Mouse (Mus musculus) lung, embryonic 14.5 days (tissue): ENCODE measurements around the gene Nelfe. TPM values are rescaled to one million over a fixed set of nuclear protein-coding genes. Genes with fewer than 3 reads are reported as not detected.

Experiments
- ATAC-seq: fragments of 200-750 bp; cut with Nextera tagmentation; 2 replicates; pipeline ENCODE4 v1.8.0; 2017; ENCODE audit warnings: mild to moderate bottlenecking, moderate TSS enrichment, moderate library complexity; ENCODE audit not compliant: insufficient read depth
- DNase-seq: peaks from one replicate; pipeline ENCODE4 v3.0.0-alpha.2; 2015
- H3K27ac ChIP-seq: fragments of 300-500 bp; sonication (generic); 2 replicates; pipeline ENCODE4 v1.5.1; 2014; ENCODE audit warnings: low read depth, mild to moderate bottlenecking, moderate library complexity
- H3K27me3 ChIP-seq: fragments of 300-500 bp; sonication (generic); 2 replicates; pipeline ENCODE4 v1.6.1; 2014; ENCODE audit warnings: low read length, control low read depth; ENCODE audit not compliant: insufficient read depth
- H3K36me3 ChIP-seq: fragments of 300-500 bp; sonication (generic); 2 replicates; pipeline ENCODE4 v1.6.1; 2014; ENCODE audit warnings: control low read depth; ENCODE audit not compliant: insufficient read depth
- H3K4me1 ChIP-seq: fragments of 300-500 bp; sonication (generic); 2 replicates; pipeline ENCODE4 v1.6.1; 2014; ENCODE audit warnings: antibody characterized with exemption, control low read depth; ENCODE audit not compliant: insufficient read depth
- H3K4me2 ChIP-seq: fragments of 300-500 bp; sonication (generic); 2 replicates; pipeline ENCODE4 v1.6.1; 2014; ENCODE audit warnings: mild to moderate bottlenecking
- H3K4me3 ChIP-seq: fragments of 300-500 bp; sonication (generic); 2 replicates; pipeline ENCODE4 v1.5.1; 2014; ENCODE audit warnings: low read depth, low read length
- H3K9ac ChIP-seq: fragments of 300-500 bp; sonication (generic); 2 replicates; pipeline ENCODE4 v1.6.1; 2014
- H3K9me3 ChIP-seq: fragments of 300-500 bp; sonication (generic); 2 replicates; pipeline ENCODE4 v1.6.1; 2016; ENCODE audit warnings: low read depth, low read length, control low read depth
- CTCF ChIP-seq: IDR thresholded peaks from 2 replicates; pipeline ENCODE4 v1.5.1; 2016; ENCODE audit warnings: antibody characterized with exemption, low read depth
- WGBS: fragments of 180-500 bp; shearing (Covaris S2); extraction: QIAGEN DNeasy Blood & Tissue Kit; methylation state at CpG from one replicate; pipeline ENCODE4 v1.1.7; 2014; 5-methylcytosine and 5-hydroxymethylcytosine counted together
- polyA plus RNA-seq: library from polyadenylated mRNA; unstranded; fragments of >200 nt; fragmentation: Nextera tagmentation; extraction: Ambion mirVana; gene quantifications from 2 replicates; pipeline ENCODE4 v1.2.1, GENCODE M21; 2014

Nelfe gene
- polyA plus RNA-seq, 1 experiment from 2014 or later, result 115 TPM

- 56% methylated on average over 3 of the region's 3 CpGs for WGBS
- Histone ChIP-seq H3K4me3 (no peak overlapping the region), H3K27ac (no peak overlapping the region)
These were observed 33.1 kb downstream of the Nelfe start for GRCm38 (mm10) chr17:34883332-34883731.

GRCm38 (mm10) chr17:34884704-34885103 lies 34.5 kb downstream of the Nelfe start:
- TF ChIP-seq CTCF, result no peak
- no peak for ATAC-seq
- DNase-seq, result no peak
- no peaks in the 10 kb centered on the region for H3K9me3 ChIP-seq
- no peaks in the 10 kb centered on the region for H3K4me1 ChIP-seq
- no peaks in the 10 kb centered on the region for H3K36me3 ChIP-seq
- H3K9ac ChIP-seq, result no peak overlapping the region
- 82% methylated on average over 6 of the region's 6 CpGs for WGBS
- no peak overlapping the region for H3K4me2 ChIP-seq
- no peak overlapping the region for H3K4me3 ChIP-seq
- H3K27me3 ChIP-seq, result no peaks in the 10 kb centered on the region
- H3K27ac ChIP-seq, result no peak overlapping the region

More at GRCm38 (mm10) chr17:34883332-34883731, 33.1 kb downstream of the Nelfe start:
- DNase-seq, result no peak
- H3K9ac ChIP-seq, result no peak overlapping the region
- no peak overlapping the region for H3K4me2 ChIP-seq
- no peaks in the 10 kb centered on the region for H3K36me3 ChIP-seq
- H3K9me3 ChIP-seq, result no peaks in the 10 kb centered on the region
- ATAC-seq, result no peak
- no peak for TF ChIP-seq CTCF
- no peaks in the 10 kb centered on the region for H3K27me3 ChIP-seq
- no peaks in the 10 kb centered on the region for H3K4me1 ChIP-seq

GRCm38 (mm10) chr17:34885615-34886014 lies 35.4 kb downstream of the Nelfe start:
- Histone ChIP-seq H3K27ac (no peak overlapping the region), H3K9me3 (no peaks in the 10 kb centered on the region), H3K9ac (no peak overlapping the region), H3K4me1 (no peaks in the 10 kb centered on the region), H3K4me2 (no peak overlapping the region), H3K36me3 (no peaks in the 10 kb centered on the region), H3K4me3 (no peak overlapping the region), H3K27me3 (no peaks in the 10 kb centered on the region)
- no peak for TF ChIP-seq CTCF
- WGBS, result 58% methylated on average over 3 of the region's 3 CpGs
- ATAC-seq (no peak), DNase-seq (no peak)

GRCm38 (mm10) chr17:34887942-34888341 lies 37.8 kb downstream of the Nelfe start:
- DNase-seq, result no peak
- WGBS, result 82% methylated on average over 5 of the region's 5 CpGs
- no peak for TF ChIP-seq CTCF
- H3K27ac ChIP-seq, result no peak overlapping the region
- no peaks in the 10 kb centered on the region for H3K9me3 ChIP-seq
- H3K27me3 ChIP-seq, result no peaks in the 10 kb centered on the region
- H3K36me3 ChIP-seq, result no peaks in the 10 kb centered on the region
- H3K4me1 ChIP-seq, result no peaks in the 10 kb centered on the region
- H3K9ac ChIP-seq, result no peak overlapping the region
- no peak for ATAC-seq
- H3K4me3 ChIP-seq, result no peak overlapping the region
- H3K4me2 ChIP-seq, result no peak overlapping the region

GRCm38 (mm10) chr17:34890074-34890743 lies 40.0 kb downstream of the Nelfe start:
- 81% methylated on average over 12 of the region's 12 CpGs for WGBS
- no peak overlapping the region for H3K9ac ChIP-seq
- no peak for TF ChIP-seq CTCF
- H3K4me3 ChIP-seq, result no peak overlapping the region
- DNase-seq (no peak), ATAC-seq (no peak)
- H3K4me1 ChIP-seq, result no peaks in the 10 kb centered on the region
- H3K27me3 ChIP-seq, result no peaks in the 10 kb centered on the region
- no peak overlapping the region for H3K4me2 ChIP-seq
- H3K9me3 ChIP-seq, result no peaks in the 10 kb centered on the region
- no peak overlapping the region for H3K27ac ChIP-seq
- H3K36me3 ChIP-seq, result no peaks in the 10 kb centered on the region

- H3K9me3 ChIP-seq, result no peaks in the 10 kb centered on the region
- no peak overlapping the region for H3K9ac ChIP-seq
- DNase-seq, result no peak
- H3K4me1 ChIP-seq, result peaks cover 1% of the 10 kb centered on the region; the same call in 1 of the 2 replicates
- H3K4me2 ChIP-seq, result no peak overlapping the region
- ATAC-seq, result no peak
- H3K36me3 ChIP-seq, result peaks cover 9% of the 10 kb centered on the region
- TF ChIP-seq CTCF, result no peak; the same call in 1 of the 2 replicates
- no peak overlapping the region for H3K4me3 ChIP-seq
- 85% methylated on average over 2 of the region's 2 CpGs for WGBS
- H3K27ac ChIP-seq, result no peak overlapping the region
- no peaks in the 10 kb centered on the region for H3K27me3 ChIP-seq
These were observed 41.2 kb downstream of the Nelfe start for GRCm38 (mm10) chr17:34891377-34891776.

- H3K4me1 ChIP-seq, result peaks cover 6% of the 10 kb centered on the region; the same call in 1 of the 2 replicates
- peak overlapping the region; percentile 86 for H3K4me2 ChIP-seq
- H3K36me3 ChIP-seq, result peaks cover 12% of the 10 kb centered on the region
- 64% methylated on average over 12 of the region's 12 CpGs for WGBS
- peak overlapping the region; percentile 92; the same call in 1 of the 2 replicates for H3K27ac ChIP-seq
- no peak for DNase-seq
- no peaks in the 10 kb centered on the region for H3K9me3 ChIP-seq
- no peak for TF ChIP-seq CTCF
- no peak overlapping the region for H3K9ac ChIP-seq
- H3K4me3 ChIP-seq, result no peak overlapping the region
- no peaks in the 10 kb centered on the region for H3K27me3 ChIP-seq
- no peak for ATAC-seq
These were observed 43.1 kb downstream of the Nelfe start for GRCm38 (mm10) chr17:34893072-34893824.
